Mouse (Mus musculus) kidney, postnatal 25 days (tissue): Measurements from ENCODE around the gene Phgdh.

Experiments
- DNase-seq, 2 experiments: peaks; one replicate each; pipeline ENCODE4 v3.0.0; 2021; ENCODE audit warnings: mixed read lengths in 2 of 2

Phgdh gene

DNA sequence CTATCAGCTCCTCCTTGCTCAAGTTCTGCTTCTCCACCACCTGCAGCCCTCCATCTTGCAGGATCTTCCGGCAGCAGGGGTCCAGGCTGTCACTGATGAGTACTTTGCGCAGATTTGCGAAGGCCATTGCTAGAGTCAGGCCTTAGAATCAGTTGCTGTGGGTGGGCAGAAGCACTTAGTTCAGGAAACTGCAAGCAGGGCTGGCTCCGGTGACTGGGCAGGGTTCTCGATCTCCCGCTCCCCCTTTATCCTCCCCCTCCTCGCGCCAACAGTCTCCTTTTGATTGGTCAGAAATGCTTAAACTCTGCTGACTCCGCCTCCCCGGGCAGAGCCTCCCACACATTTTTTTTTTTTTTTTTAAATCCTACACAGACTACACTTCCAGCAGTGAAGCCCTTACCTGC lies at the start of gene Phgdh:
Gene Phgdh, minus strand, starts transcription at position 285 of the 404 bp plus-strand sequence.
- DNase-seq: peak; percentile 76 to 85

DNA sequence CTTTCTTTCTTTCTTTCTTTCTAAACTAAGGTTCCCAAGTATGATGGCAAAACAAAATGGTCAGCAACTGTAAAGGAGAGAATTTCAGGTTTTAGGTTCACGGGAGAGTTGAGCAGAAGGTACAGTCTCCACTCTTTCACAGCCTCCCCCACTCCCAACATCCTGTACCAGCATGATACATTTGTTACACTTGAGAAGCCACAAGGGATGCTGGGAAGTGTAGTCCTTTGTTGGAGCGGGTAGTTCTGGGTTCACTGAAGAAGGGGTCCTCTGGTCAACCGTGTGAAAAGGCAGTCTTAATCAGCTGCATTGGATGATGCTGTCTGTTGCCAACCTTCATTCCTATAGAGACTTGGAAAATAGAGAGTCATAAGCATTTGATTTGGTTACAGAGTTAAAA lies 49.5 kb upstream of the Phgdh start:
- no peak for DNase-seq

DNA sequence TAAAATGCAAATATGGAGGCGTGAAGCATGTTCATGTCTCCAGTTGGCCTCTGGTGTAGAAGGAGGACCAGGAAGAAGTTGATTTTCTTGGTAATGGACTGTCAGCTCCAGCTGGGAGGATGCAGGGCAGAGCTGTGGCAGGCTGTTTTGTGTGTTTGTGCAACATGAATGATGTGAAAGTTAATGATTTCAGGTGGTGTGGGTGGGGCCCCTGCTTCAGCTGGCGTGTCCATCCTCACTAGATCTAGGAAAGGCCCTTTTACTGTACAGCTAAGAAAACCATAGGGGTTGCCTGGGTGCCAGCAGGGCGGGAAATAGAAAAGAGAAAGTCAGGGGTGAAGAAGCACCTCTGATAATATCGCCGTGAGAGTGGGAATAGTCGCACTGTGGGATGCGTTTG lies 48.0 kb upstream of the Phgdh start:
- peak in 1 of 2 experiments; percentile 47 for DNase-seq

DNA sequence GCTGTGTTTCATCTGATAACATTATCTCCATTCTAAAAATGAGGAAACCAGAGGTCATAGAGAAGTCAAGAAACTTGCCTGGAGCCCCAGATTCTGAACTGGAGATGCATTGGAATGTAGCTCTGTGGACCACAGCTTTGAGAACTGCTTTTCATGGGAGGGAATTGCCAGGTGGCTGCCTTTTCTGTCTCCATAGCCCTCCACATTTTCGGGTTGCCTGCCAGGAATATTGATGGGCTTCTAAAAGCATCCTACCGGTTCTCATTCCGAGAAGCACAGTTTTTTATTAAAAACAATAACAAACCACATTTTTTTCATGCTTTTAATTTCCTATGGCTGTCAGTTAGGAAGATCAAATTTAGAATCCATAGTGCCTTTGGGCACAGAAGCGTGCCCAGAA lies 47.3 kb upstream of the Phgdh start:
- DNase-seq: no peak

DNA sequence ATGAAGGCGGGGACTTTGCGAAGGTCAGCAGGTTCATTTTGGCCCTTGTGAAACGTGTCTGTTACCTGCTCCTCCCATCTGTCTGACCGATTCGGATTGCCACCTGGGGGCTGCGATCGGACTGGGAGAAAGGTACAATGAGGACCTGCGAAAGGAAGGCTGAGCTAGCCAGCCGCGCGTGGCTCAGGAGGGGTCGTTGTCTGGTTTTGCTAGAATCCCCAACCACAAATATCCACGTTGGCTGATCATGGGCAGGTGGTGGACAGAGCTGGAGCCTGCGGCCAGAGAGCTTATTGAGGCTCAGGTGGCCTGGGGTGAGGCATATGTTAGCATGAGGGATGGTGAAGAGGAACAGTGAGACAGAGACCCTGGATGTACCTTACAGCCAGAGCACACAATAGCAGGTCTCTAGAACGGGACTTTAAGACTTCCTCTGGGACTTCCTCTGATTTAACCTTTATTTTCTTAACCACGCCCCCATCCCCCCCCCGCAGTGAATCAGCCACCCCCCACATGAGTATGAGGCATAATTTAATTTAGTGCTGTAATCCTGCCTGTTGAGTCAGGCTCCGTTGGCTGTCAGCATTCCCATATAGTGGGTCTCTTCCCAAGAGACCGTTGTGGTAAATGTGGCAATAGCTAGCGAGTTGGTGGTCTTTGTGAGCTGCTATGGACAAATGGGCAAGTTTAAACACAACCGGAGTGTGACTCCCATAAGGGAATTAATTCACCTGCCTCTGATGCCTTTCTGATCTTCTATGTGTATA lies 43.4 kb upstream of the Phgdh start:
- DNase-seq: no peak

DNA sequence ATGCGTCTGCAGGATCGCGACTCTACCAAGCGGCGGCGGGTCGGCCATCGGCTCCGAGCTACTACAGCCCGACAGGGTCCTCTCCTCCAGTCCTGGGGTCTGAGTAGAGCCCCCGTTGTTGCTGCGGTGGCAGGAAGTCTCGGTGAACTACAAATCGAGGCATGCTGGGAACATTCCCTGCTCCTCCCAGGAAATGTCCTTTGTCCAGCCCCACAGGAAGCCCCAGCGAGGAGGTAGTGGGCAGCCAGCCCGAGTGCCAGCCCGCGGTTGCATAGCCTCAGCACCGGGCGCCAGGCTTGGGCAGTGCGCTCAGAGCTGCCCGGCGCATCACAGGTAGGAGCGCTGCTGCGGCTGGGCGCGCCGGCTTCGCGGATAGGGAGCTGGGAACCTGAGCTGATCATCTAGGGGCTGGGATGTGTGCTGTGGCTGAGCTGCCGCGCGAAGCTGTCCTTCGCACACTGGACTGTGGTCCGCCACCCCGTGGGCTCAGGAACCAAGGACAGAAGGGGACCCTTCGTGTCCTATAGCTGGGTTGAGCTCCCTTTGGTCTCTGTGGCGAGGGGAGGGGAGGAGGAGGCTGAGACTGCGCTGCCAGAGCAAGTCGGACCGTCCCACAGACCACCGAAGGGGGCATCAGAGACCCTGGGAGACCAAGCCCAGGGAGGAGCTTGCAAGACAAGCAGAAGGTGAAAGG lies 42.6 kb upstream of the Phgdh start, which contains the start of gene Zfp697:
Gene Zfp697, plus strand, starts transcription at position 216 of the 694 bp plus-strand sequence.
- DNase-seq: peak; percentile 87 to 94

DNA sequence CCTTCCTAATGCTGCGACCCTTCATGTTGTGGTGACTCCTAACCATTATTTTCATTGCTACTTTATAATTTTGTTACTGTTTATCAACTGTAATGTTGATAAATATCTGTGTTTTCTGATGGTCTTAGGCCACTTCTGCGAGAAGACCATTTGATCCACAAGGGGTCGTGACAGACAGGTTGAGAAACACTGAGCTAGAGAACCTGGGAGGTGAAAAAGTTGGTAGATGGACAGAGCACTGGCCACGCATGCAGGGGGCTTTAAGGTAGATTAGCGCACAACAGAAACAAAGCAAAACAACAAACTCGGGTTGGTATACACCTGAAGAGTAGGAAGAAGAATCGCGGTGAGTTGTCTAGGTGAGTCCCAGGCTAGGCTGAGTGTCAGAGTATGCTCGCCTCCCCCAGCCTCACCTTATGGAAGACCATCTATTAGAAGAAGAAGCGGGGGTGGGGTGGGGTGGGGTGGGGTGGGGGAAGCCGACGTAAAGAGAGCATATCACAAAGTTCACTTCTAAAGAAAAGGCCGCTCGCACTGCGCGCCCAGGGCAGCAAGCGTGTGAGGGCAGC lies 42.0 kb upstream of the Phgdh start:
- DNase-seq: no peak

DNA sequence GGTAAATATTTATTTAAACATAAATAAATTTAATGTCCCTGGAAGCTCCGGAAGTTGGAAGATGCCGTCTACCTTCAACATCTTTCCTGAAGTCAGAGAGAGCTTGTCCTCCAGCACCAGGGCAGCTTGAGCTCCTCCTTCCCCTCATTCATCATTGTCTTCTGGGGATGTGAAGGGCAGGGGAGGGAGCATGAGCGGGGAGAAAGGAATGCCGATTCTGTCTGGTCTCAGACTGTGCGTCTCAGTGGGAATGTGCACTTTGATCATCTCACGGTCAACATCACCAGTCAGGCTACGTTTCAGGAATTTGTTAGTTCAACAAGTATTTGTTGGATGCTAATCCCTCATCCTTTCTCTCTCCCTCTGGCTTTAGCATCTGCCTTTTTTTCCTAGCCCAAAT lies 39.4 kb upstream of the Phgdh start:
- peak; percentile 65 to 87 for DNase-seq

DNA sequence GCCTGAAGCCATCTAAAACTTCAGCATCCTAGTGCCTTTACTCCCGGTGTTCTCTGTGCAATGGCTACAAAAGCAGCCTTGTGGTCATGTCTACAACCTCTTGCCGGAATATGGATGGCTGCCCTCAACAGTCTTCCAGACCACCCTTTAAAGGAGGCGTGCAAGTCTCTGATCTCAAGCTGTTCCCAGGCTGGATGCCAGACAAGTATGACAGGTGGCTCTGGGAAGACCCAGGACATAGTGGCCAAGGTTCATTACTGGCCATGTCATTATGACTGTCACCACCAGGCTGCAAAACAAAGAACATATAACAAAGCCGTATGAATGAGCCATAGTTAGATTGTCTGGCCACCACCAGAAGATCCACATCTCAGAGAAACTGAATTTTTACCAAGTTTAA lies 38.5 kb upstream of the Phgdh start:
- DNase-seq: no peak

DNA sequence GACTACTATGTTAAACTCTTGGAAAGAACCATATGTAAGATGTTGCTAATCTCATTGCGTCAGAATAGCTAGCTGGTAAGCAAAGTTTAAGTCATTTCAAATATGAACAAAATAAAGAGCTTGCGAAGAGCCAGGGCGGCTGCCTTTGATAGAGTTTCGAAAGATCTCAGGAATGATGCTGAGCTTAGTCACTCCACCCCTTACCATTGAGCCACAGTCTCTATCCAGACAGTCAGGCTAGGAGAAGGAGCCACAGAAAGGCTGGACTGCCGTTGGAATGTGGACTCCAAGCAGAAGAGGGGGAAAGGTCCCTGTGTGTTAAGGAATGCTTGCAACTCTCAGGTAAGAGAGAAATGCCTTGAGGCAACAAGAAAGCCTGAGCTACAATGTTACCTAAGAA lies 35.2 kb upstream of the Phgdh start:
- no peak for DNase-seq

DNA sequence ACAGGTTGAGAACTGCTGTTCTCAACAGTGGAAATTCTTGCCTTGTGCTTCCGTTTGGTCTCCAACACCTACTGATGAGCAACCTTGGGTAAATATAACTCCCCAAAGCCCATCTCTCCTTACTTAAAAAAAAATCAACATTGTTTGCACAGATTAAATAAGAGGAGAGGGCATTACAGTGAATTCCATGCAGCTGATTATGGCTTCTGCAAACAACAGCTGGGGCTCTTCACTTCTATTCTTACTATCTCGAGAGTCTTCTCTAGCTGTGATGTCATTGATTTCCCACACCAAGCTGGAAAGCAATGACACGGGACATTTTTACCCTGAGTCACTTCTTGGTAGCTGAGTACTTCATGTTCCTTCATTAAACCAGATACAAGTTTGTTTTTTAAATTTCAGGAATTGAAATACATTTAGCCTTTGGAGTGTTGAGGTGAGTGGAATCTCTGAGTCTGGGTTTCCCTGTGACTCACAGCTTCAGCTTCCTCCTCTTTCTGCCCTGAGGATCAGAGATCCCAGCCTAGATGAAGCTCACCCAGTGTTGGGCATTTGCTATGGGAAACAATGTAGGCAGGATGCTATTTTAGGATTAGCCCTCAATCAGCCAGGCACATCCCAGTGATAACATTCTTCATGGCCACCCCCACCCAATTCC lies 34.4 kb upstream of the Phgdh start:
- DNase-seq: no peak

DNA sequence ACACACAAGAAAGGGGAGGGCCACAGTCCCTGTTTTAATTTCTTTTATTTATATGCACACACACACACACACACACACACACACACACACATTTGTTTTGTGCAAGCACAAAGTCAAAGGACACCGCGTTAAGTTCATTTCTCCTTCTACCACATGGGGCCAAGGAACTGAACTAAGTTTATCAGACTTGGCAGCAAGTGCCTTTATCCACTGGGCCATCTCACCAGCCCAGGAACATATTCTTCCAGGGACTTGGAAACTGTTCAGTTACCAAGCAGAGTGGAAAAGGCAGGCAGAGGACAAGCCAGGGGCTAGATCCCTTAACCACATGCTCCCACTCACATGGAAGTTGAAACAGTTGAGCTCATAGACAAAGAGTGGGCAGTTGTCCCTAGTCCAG lies 29.0 kb upstream of the Phgdh start:
- peak; percentile 53 to 76 for DNase-seq

DNA sequence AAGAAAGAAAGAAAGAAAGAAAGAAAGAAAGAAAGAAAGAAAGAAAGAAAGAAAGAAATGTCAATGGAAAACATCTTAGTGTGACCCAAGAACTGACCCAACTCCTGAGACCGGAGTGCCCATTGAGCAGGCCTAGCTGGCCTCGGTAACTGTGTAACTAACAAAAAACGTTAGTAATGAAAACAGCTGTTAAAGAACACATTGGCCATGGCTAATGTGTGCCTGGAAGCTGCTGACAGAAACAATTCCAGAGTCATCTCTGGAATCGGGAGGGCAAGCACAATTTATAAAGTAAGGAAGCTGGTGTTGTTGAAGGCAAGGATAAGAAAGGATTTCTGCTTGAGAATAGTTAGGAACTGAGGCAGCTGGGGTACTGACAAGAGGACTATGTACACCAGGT lies 28.5 kb upstream of the Phgdh start:
- DNase-seq: peak; percentile 52 to 79

DNA sequence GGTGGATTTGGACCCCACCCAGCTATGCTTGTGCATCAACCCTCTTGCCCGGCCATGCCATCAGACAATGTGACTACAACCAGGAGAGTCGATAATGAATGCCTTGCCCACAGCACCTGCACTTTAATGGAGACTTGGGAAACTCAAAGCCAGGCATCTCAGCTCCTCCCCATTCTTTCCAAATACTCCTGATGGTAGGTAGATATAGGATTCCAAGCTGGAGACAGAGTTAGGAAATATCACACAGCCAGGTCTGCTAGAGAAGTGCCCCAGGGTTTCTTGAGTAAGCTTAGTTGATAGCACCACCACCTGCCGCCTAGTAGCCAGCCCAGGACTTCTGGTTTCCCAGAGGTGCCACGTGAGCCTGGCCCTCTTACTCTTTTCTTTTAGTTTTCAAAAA lies 27.0 kb upstream of the Phgdh start:
- DNase-seq: no peak

DNA sequence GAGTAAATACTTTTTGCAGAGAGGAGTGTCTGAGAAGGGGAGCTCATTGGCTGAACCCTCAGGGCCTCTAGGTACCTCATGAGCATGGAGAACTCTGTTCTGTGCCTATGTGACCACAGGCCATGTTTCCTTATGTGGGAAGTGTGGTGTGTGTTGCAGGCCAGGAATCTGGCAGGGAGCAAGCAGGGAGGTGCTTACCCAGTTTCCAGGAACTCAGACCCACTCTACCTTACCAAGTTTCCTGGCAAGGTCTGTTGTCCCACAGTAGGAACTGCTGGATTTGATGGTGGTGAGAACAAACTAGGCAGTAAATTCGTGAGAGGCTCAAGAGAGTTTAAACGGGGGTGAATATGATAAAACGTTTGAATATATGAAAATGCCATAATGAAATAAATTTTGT lies 26.3 kb upstream of the Phgdh start:
- DNase-seq: no peak

DNA sequence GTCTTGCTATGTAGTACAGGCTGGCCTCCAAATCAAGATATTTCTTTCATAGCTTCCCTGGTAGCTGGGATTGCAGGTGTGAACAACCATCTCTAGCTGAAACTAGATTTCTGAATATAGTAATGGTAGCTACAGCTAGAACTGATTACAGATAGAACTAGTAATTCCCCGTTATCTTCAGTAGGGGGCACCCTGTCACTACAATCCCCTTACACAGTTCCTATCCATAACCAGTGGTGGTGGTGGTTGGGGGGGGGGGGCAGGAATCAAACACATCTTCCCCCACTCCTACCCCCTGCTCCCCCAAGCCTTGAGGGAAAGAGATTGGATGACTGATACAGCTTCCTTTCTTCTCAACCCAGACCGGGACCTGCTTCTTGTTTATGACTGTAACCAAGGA lies 23.0 kb upstream of the Phgdh start:
- peak in 1 of 2 experiments; percentile 58 for DNase-seq

DNA sequence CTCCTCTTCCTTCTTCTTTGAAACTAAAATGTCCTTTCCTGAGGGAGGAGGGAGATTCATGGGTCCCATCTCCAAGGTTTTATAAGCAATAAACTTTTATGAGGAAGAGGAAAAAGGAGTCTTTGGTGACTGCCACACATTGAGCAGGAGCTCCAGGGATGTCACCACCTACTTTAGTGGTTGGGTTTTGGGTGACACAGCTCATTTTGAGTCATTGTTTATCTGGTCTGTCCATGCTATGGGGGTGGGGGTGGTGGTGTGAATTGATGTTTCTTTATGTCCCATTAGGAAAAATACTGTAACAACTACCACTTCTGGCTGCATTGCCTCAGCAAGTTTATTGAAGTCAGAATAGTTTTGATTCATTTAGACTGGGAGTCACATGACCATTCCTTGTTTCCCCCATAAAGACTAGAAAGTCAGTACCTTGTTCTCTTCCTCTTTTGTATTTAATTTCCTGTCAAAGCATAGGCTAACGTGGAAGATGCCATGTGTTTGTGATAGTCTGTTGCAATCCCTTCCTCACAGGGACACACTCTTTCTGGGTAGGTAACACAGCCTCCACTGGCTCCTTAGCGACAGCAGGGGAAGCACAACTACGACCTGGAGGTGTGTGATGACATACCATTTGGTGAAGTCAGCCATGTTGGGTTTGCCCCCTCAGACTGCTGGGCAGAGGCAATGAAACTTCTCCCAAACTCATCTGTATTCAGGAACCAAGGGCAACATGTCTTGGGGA lies 17.0 kb upstream of the Phgdh start:
- no peak for DNase-seq

DNA sequence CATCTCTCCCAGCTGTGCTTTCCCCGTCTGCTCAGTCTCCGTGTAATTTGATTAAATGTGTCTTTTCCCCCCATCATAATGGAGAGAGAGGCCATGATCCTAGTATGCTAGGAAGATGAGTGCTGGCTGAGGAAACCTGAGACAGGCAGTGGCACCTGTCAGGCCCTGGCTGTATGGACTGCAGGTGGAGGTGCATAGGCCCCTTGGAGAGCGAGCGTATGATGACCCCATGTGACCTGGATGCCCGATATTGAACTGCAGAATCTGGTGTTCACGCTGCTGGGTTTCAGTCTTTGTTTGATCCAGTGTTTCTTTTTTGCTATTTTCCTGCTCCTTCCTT lies 16.2 kb upstream of the Phgdh start:
- DNase-seq: no peak

DNA sequence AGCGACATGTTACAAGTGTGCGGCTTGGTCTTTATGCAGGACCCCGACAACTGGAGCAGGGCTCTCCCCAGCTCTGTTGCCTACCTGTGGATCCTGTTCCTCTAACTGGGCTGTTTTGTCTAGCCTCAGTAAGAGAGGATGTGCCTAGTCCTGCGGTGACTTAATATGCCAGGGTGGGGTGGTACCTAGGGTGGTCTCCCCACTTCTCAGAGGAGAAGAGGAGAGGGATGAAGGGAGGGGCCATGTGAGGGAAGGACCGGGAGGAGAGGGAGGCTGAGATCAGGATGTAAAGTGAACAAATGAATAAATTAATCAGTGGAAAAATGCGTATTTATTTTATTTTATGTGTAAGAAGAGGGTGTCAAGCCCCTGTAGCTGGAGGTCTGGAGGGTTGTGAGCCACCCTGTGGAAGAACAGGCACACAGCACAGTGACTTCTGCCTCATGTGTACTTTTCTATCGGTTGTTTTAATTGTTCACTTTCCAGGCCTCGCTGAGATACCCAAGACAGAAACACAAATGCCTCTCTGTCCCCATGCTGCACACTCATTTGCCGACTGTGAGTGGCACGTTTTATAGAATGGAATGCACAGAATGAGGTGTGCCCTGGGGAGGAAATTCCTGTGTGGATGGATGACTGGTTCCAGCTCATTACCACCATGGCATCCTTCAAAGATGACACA lies 15.7 kb upstream of the Phgdh start:
- no peak for DNase-seq

DNA sequence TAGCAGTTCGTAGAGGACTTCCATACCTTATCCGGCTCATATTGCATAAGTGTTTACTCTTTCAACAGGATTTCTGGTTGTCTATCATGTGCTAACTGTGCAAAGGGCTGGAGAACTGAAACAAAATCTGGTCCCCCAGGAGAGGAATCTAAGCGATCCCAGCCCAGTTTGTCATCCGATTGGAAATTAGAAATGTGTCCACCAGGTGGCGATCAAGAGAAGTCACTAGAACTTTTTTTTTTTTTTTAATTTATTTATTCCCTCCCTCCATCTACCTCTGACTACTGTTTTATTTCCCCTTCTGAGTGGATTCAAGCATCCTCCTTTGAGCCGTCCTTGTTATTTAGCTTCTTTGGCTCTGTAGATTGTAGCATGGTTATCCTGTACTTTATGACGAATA lies 14.1 kb upstream of the Phgdh start:
- DNase-seq: peak; percentile 63 to 94

DNA sequence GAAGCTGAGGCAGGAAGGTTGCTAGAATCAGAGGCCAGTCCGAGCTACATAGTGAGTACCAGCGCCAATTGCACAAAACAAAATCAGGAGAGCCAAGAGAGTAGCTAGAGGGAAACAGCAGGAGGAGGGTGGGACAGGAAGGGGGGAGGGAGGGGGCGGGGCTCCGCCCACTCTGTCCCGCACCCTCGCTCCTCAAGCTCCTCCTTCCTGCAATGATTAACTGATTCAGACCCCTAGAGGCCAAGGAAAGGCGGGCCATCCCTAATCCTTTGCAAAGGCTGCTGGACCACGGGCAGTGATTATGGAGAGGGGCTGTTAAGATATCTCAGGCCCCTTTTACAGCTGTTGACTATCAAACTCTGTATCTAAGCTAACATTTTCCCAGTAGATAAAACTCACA lies 8.9 kb upstream of the Phgdh start:
- DNase-seq: no peak

DNA sequence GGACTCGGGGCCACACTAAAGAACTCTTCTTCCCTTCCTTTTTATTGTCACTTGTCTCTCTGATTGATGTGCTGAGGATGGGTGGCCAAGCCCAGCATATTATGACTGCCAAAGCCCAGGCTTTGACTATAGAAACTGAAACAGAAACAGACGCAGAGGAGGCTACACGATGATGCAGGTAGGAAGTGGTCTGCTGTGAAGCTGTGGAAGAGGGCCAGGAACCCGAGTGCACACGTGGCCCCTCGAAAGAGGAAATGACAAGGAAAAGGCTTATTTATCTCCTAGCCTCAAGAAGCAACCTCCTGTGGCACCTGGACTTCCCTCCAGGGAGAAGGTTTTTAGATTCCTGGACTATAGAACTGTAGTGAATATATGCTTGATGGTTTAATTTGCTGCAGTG lies 8.3 kb upstream of the Phgdh start:
- no peak for DNase-seq
